Mouse (Mus musculus) left cerebral cortex, adult 8-10 months (tissue): ENCODE data around the gene Zmynd8. TPM values are rescaled to one million over a fixed set of nuclear protein-coding genes. Genes with fewer than 3 reads are reported as not detected.
"Not testable (repeated sequence)": the region's sequence is repeated elsewhere in the genome, so short reads cannot be mapped to it uniquely, and the experiment has no call there.

Experiments
- DNase-seq, 2 experiments: peaks; one replicate each; pipeline ENCODE4 v3.0.0; 2022; ENCODE audit warnings: low spot score in 2 of 2
- total RNA-seq, 4 experiments: library from RNA; stranded (reverse); gene quantifications; 2 replicates each; pipeline ENCODE4 v1.2.4; 2022

The Zmynd8 gene
- total RNA-seq, 4 experiments from 2014 or later = 105 to 132 (median 130) TPM

- DNase-seq = no peak
These were observed 89.7 kb downstream of the Zmynd8 start for GRCm38 (mm10) chr2:165809091-165809490.

GRCm38 (mm10) chr2:165808179-165808975, 90.4 kb downstream of the Zmynd8 start:
- DNase-seq = no peak

GRCm38 (mm10) chr2:165800174-165800573, 98.6 kb downstream of the Zmynd8 start:
- not testable (repeated sequence) for DNase-seq

- no peak for DNase-seq
These were observed 100.9 kb downstream of the Zmynd8 start for GRCm38 (mm10) chr2:165797876-165798275.

GRCm38 (mm10) chr2:165793283-165793638, 105.6 kb downstream of the Zmynd8 start:
- no peak for DNase-seq

GRCm38 (mm10) chr2:165792431-165793282, 106.2 kb downstream of the Zmynd8 start:
- no peak for DNase-seq

GRCm38 (mm10) chr2:165791657-165792056, 107.2 kb downstream of the Zmynd8 start:
- DNase-seq = peak in 1 of 2 experiments; percentile 56

GRCm38 (mm10) chr2:165791026-165791425, 107.8 kb downstream of the Zmynd8 start:
- DNase-seq = no peak

GRCm38 (mm10) chr2:165789667-165790066, 109.1 kb downstream of the Zmynd8 start:
- no peak for DNase-seq

- DNase-seq = no peak
These were observed 110.0 kb downstream of the Zmynd8 start for GRCm38 (mm10) chr2:165788796-165789195.

GRCm38 (mm10) chr2:165788005-165788404, 110.8 kb downstream of the Zmynd8 start:
- peak; percentile 44 to 69 for DNase-seq

- no peak for DNase-seq
These were observed 112.3 kb downstream of the Zmynd8 start for GRCm38 (mm10) chr2:165786467-165786866.

- DNase-seq = no peak
These were observed 113.3 kb downstream of the Zmynd8 start for GRCm38 (mm10) chr2:165785312-165786036.

GRCm38 (mm10) chr2:165782324-165782723, 116.5 kb downstream of the Zmynd8 start:
- DNase-seq = peak; percentile 59 to 89

- peak; percentile 64 to 70 for DNase-seq
These were observed 119.9 kb downstream of the Zmynd8 start for GRCm38 (mm10) chr2:165778927-165779326.

GRCm38 (mm10) chr2:165769375-165769948, 129.4 kb downstream of the Zmynd8 start:
- no peak for DNase-seq

GRCm38 (mm10) chr2:165768805-165769358, 129.9 kb downstream of the Zmynd8 start:
- DNase-seq = no peak

- no peak for DNase-seq
These were observed 139.3 kb downstream of the Zmynd8 start for GRCm38 (mm10) chr2:165759421-165759985.

GRCm38 (mm10) chr2:165758534-165758933, 140.3 kb downstream of the Zmynd8 start:
- no peak for DNase-seq

- no peak for DNase-seq
These were observed 141.0 kb downstream of the Zmynd8 start for GRCm38 (mm10) chr2:165757799-165758198.

- no peak for DNase-seq
These were observed 146.1 kb downstream of the Zmynd8 start for GRCm38 (mm10) chr2:165752704-165753103.
